Mouse (Mus musculus) stomach, postnatal 0 days (tissue): ENCODE measurements around the gene Fam78b. TPM values are rescaled to one million over a fixed set of nuclear protein-coding genes. Genes with fewer than 3 reads are reported as not detected.

ENCODE experiments used
- ATAC-seq: fragments of 200-750 bp; cut with Nextera tagmentation; 2 replicates; pipeline ENCODE4 v1.8.0; 2017; ENCODE audit not compliant: low FRiP score, low TSS enrichment
- DNase-seq: peaks from one replicate; pipeline ENCODE4 v3.0.0-alpha.2; 2016; ENCODE audit warnings: low spot score
- H3K27ac ChIP-seq: fragments of 300-500 bp; sonication (generic); replicated peaks from 2 replicates; pipeline ENCODE4 v1.5.1; 2014; ENCODE audit warnings: mild to moderate bottlenecking, control low read depth
- H3K27me3 ChIP-seq: fragments of 300-500 bp; sonication (generic); 2 replicates; pipeline ENCODE4 v1.6.1; 2014; ENCODE audit warnings: low read length; ENCODE audit not compliant: control insufficient read depth, insufficient read depth
- H3K36me3 ChIP-seq: fragments of 300-500 bp; sonication (generic); 2 replicates; pipeline ENCODE4 v1.6.1; 2014; ENCODE audit warnings: low read length, mixed read lengths; ENCODE audit not compliant: control insufficient read depth, insufficient read depth
- H3K4me1 ChIP-seq: fragments of 300-500 bp; sonication (generic); replicated peaks from 2 replicates; pipeline ENCODE4 v1.6.1; 2014; ENCODE audit warnings: antibody characterized with exemption; ENCODE audit not compliant: control insufficient read depth, insufficient read depth
- H3K4me2 ChIP-seq: fragments of 300-500 bp; sonication (generic); replicated peaks from 2 replicates; pipeline ENCODE4 v1.6.1; 2014; ENCODE audit warnings: low read depth, mild to moderate bottlenecking, control low read depth, moderate library complexity
- H3K4me3 ChIP-seq: fragments of 300-500 bp; sonication (generic); 2 replicates; pipeline ENCODE4 v1.5.1; 2014; ENCODE audit warnings: low read depth, low read length, control low read depth
- H3K9ac ChIP-seq: fragments of 300-500 bp; sonication (generic); 2 replicates; pipeline ENCODE4 v1.6.1; 2014; ENCODE audit warnings: mild to moderate bottlenecking, low read length, control low read depth, mixed read lengths
- H3K9me3 ChIP-seq: fragments of 300-500 bp; sonication (generic); 2 replicates; pipeline ENCODE4 v1.6.1; 2016; ENCODE audit warnings: low read length; ENCODE audit not compliant: control insufficient read depth
- CTCF ChIP-seq: IDR thresholded peaks from 2 replicates; pipeline ENCODE4 v1.5.1; 2016; ENCODE audit warnings: antibody characterized with exemption, low read depth, mild to moderate bottlenecking, moderate library complexity
- EP300 ChIP-seq: optimal IDR thresholded peaks from 2 replicates; pipeline ENCODE3; 2016; ENCODE audit warnings: antibody characterized with exemption
- WGBS: fragments of 180-500 bp; shearing (Covaris S2); extraction: QIAGEN DNeasy Blood & Tissue Kit; methylation state at CpG from one replicate; pipeline ENCODE4 v1.1.7; 2014; 5-methylcytosine and 5-hydroxymethylcytosine counted together
- polyA plus RNA-seq: library from polyadenylated mRNA; unstranded; fragments of >200 nt; fragmentation: Nextera tagmentation; extraction: Ambion mirVana; gene quantifications from 2 replicates; pipeline ENCODE4 v1.2.1, GENCODE M21; 2015

Gene Fam78b
- polyA plus RNA-seq, 1 experiment from 2014 or later = 0.36 TPM

GRCm38 (mm10) chr1:167102566-167102965 lies 101.3 kb downstream of the Fam78b start:
- no peak overlapping the region for H3K4me3 ChIP-seq
- TF ChIP-seq CTCF (no peak), EP300 (no peak)
- no peak overlapping the region for H3K27ac ChIP-seq
- no peak for ATAC-seq
- H3K9me3 ChIP-seq = no peaks in the 10 kb centered on the region
- H3K9ac ChIP-seq = no peak overlapping the region
- H3K27me3 ChIP-seq = no peaks in the 10 kb centered on the region
- DNase-seq = no peak
- H3K4me1 ChIP-seq = no peaks in the 10 kb centered on the region
- no peaks in the 10 kb centered on the region for H3K36me3 ChIP-seq
- H3K4me2 ChIP-seq = no peak overlapping the region
- WGBS = 69% methylated on average over 9 of the region's 9 CpGs

DNA sequence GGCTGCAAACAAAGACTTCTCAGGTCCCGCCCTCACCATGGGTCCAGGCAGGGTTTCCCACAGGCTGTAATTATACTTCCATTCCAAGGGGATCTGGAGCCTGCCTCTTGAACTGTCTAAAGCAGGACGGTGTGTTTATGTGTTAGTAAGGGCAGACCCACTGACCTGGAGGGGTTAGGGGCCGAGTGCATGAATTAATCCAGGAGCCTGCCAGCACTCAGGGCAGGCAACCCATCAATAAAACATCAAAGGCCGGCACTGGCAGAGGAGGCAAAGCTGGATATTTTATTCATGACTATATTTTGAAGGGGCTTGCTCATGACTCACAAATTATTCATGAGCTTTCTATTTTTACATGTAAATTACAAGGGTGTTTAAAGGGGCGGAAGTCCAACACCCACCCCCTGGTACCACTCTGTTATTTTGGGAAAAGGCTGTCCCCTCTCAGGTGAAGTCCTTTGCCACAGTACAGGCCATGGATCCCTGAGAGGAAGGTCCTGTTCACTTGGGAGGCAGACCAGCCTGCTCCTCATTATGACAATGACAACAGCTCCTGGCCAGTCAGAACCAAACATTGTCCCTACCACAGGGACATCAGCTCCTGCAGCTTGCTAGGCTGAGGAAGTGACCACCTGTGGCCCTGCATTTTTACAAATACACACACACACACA lies 103.9 kb downstream of the Fam78b start:
- WGBS = 35% methylated on average over 5 of the region's 5 CpGs

DNA sequence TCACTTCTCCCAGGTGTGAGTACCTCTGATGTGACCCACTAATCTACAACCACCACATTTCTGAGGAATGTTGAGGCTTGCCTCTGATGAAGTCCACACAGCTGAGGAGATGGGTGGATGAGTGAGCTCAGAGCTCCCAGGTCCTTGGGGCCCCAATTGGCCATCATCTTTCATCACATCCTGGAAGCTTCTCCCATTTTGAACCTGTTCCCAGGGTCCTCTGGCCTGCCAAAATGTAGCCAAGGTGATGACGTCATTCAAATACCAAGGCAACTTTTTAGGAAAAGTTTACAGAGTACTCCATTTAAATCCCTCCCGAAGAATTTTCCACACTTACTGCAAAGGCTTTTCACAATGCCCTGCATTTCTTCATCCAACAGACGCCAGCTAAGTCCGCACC lies 104.7 kb downstream of the Fam78b start:
- DNase-seq (no peak), ATAC-seq (0 out of 2 replicates have a peak, but pooled peaks have one; percentile 15)
- Histone ChIP-seq H3K4me2 (no peak overlapping the region), H3K36me3 (no peaks in the 10 kb centered on the region), H3K4me3 (no peak overlapping the region), H3K9ac (no peak overlapping the region), H3K4me1 (no peaks in the 10 kb centered on the region), H3K9me3 (no peaks in the 10 kb centered on the region), H3K27ac (no peak overlapping the region), H3K27me3 (no peaks in the 10 kb centered on the region)
- TF ChIP-seq CTCF (no peak), EP300 (no peak)
- WGBS = 68% methylated on average over 4 of the region's 4 CpGs

More for the DNA sequence above, 103.9 kb downstream of the Fam78b start:
- H3K9ac ChIP-seq = no peak overlapping the region
- no peaks in the 10 kb centered on the region for H3K9me3 ChIP-seq
- ATAC-seq (no peak), DNase-seq (no peak)
- no peak overlapping the region for H3K27ac ChIP-seq
- H3K36me3 ChIP-seq = no peaks in the 10 kb centered on the region
- no peaks in the 10 kb centered on the region for H3K27me3 ChIP-seq
- H3K4me2 ChIP-seq = no peak overlapping the region
- H3K4me1 ChIP-seq = no peaks in the 10 kb centered on the region
- no peak for TF ChIP-seq CTCF
- TF ChIP-seq EP300 = no peak
- no peak overlapping the region for H3K4me3 ChIP-seq

- DNase-seq = no peak
- H3K36me3 ChIP-seq = no peaks in the 10 kb centered on the region
- H3K4me2 ChIP-seq = no peak overlapping the region
- H3K9me3 ChIP-seq = no peaks in the 10 kb centered on the region
- H3K9ac ChIP-seq = no peak overlapping the region
- TF ChIP-seq CTCF (no peak), EP300 (no peak)
- H3K27ac ChIP-seq = no peak overlapping the region
- no peak overlapping the region for H3K4me3 ChIP-seq
- ATAC-seq = no peak
- 78% methylated on average over 8 of the region's 8 CpGs for WGBS
- no peaks in the 10 kb centered on the region for H3K4me1 ChIP-seq
- H3K27me3 ChIP-seq = no peaks in the 10 kb centered on the region
Observed at GRCm38 (mm10) chr1:167108973-167109509, 107.8 kb downstream of the Fam78b start.

DNA sequence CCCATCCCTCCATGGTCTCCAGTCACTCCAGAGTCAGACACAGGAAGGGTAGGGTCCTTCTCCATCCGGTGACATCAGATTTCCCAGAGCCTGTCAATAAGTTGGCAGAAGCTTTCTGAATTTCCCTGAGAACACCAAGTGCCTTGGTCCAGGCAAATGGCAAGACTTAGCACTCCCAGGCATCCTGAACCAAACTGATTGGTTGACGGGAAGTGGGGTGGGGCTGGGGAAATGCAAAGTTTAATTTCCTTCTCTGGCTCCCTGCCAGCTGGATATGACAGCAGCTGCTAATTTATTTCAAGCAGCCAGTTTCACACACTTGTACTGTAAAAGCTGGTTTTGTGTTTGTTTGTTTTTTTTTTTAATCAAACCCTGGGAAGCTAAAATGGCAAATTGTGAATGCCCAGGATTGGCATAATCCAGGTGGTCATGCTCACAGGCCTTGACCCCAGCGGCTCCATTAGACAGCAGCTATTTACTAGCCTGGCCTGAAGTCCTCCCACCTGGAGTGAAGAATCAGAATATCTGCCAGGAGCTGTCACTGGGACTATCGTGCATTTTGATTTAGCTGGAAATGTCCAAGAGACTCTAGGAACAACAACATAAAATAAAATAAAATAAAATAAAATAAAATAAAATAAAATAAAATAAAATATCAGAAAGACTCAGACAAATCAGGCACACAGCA lies 113.3 kb downstream of the Fam78b start:
- no peaks in the 10 kb centered on the region for H3K36me3 ChIP-seq
- H3K4me1 ChIP-seq = no peaks in the 10 kb centered on the region
- H3K9me3 ChIP-seq = no peaks in the 10 kb centered on the region
- no peak overlapping the region for H3K9ac ChIP-seq
- no peak overlapping the region for H3K4me2 ChIP-seq
- 47% methylated on average over 4 of the region's 4 CpGs for WGBS
- no peak overlapping the region for H3K27ac ChIP-seq
- ATAC-seq (no peak), DNase-seq (no peak)
- TF ChIP-seq CTCF (no peak), EP300 (no peak)
- no peaks in the 10 kb centered on the region for H3K27me3 ChIP-seq
- no peak overlapping the region for H3K4me3 ChIP-seq

DNA sequence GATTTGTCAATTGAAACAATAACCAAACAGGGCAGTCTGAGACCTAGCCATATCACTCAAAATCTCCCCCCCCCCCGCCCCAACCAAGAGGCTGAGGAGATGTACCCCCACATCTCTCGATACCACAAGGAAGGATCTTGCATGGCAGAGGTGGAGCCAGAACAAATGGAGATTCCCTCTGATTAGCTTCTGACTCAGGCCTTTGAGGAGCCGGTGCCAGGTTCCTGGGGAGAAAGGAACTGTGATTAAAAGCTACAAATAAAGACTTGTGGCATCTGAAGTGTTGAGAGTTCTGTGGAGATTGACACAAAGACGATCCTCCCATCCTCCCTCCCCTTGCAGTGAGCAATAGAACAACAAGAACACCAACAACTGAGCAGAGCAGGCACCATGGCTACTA lies 113.9 kb downstream of the Fam78b start:
- H3K9me3 ChIP-seq = no peaks in the 10 kb centered on the region
- no peak for TF ChIP-seq CTCF
- TF ChIP-seq EP300 = no peak
- H3K4me2 ChIP-seq = no peak overlapping the region
- no peaks in the 10 kb centered on the region for H3K27me3 ChIP-seq
- 25% methylated on average over 4 of the region's 4 CpGs for WGBS
- H3K4me3 ChIP-seq = no peak overlapping the region
- ATAC-seq = no peak
- no peaks in the 10 kb centered on the region for H3K4me1 ChIP-seq
- no peak overlapping the region for H3K9ac ChIP-seq
- H3K36me3 ChIP-seq = no peaks in the 10 kb centered on the region
- DNase-seq = no peak
- no peak overlapping the region for H3K27ac ChIP-seq
